Mouse (Mus musculus) erythroblast, embryonic 14.5 days (primary cell): ENCODE data around the gene 4921536K21Rik. TPM values are rescaled to one million over a fixed set of nuclear protein-coding genes. Genes with fewer than 3 reads are reported as not detected.

Source experiments
- H3K27me3 ChIP-seq: 2 replicates; pipeline ENCODE4 v1.6.1; 2012; ENCODE audit warnings: inconsistent platforms; ENCODE audit not compliant: control insufficient read depth
- H3K36me3 ChIP-seq: 2 replicates; pipeline ENCODE4 v1.6.1; 2012; ENCODE audit warnings: mild to moderate bottlenecking, inconsistent platforms; ENCODE audit not compliant: control insufficient read depth
- H3K4me1 ChIP-seq: 2 replicates; pipeline ENCODE4 v1.6.1; 2012; ENCODE audit warnings: inconsistent platforms; ENCODE audit not compliant: control insufficient read depth
- H3K4me3 ChIP-seq: replicated peaks from 2 replicates; pipeline ENCODE3; 2012; ENCODE audit warnings: moderate library complexity, mild to moderate bottlenecking, inconsistent platforms
- H3K9me3 ChIP-seq: 2 replicates; pipeline ENCODE4 v1.6.1; 2012; ENCODE audit warnings: low read length, inconsistent platforms, mixed read lengths; ENCODE audit not compliant: control insufficient read depth
- GATA1 ChIP-seq: IDR thresholded peaks from 2 replicates; pipeline ENCODE4 v1.6.1; 2012; ENCODE audit warnings: low read length, inconsistent platforms, mixed read lengths
- TAL1 ChIP-seq: IDR thresholded peaks from 3 replicates; pipeline ENCODE4 v1.6.1; 2012; ENCODE audit warnings: low read length, inconsistent platforms, mixed read lengths
- polyA plus RNA-seq: library from polyadenylated mRNA; stranded (reverse); fragments of >175 nt; gene quantifications from 2 replicates; pipeline ENCODE4 v1.2.3, GENCODE M21; 2012

Gene 4921536K21Rik
- polyA plus RNA-seq, 1 experiment: 0.02 TPM

- H3K27me3 ChIP-seq: no peaks in the 10 kb centered on the region
- no peak for TF ChIP-seq TAL1
- no peak for TF ChIP-seq GATA1
- no peaks in the 10 kb centered on the region for H3K36me3 ChIP-seq
- H3K9me3 ChIP-seq: no peaks in the 10 kb centered on the region
- H3K4me1 ChIP-seq: no peaks in the 10 kb centered on the region
- no peak overlapping the region for H3K4me3 ChIP-seq
Measured at GRCm38 (mm10) chr11:3850746-3851277, 44.1 kb downstream of the 4921536K21Rik start.

DNA sequence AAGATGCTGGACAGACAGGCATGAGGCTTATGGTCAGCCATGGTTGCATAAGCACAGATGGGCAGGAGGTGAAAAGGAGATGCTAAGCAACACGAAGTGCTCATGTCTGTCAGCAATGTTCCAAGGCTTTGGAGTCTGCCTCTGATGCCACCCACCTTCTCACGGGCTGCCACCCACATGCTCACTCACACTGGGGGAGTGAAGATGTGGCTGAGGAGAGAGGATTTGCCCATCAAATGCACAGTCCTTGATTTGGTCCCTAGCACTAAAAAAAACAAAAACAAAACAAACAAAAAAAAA, 44.6 kb downstream of the 4921536K21Rik start:
- H3K4me1 ChIP-seq: no peaks in the 10 kb centered on the region
- H3K4me3 ChIP-seq: no peak overlapping the region
- H3K9me3 ChIP-seq: no peaks in the 10 kb centered on the region
- TF ChIP-seq GATA1 (no peak), TAL1 (no peak)
- no peaks in the 10 kb centered on the region for H3K27me3 ChIP-seq
- no peaks in the 10 kb centered on the region for H3K36me3 ChIP-seq

DNA sequence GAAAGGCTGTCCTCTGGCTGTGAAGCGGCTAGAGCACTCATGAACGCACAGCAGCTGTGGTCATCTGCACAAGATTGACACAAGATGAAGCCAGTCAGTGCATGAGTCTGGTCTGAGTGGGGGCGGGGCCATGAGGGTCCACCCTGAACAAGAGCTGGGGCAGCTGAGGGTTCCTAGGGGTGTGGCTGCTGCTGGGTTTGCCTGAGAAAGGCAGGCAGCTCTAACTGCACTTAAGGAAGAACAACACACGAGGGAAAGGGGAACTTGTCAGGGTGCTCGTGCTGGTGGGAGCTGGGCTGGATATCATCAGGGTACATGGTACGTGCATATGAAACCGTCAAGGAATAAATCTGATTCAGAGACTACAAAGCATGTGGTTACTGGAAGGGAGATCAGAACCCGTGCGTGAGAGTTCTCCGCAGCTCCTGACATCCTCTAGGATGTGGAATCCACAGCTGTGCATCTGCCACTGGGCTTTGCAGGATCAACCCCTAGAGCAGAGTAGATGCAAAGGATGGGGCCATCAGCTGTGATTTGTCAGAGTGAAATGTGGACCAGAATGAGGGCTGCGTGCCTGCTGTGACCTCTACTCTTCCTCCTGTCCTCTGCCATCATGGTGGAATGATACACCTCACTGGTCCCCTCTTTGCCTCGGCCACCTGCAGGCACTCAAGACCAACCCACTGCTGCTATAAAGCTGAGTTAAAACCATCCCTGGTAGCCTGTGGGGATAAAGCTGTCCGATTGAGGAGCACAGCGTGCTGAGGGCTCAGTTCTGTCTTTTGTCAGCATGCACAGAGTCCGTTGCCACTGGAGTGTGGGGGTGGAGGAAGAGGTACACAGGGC, 45.2 kb downstream of the 4921536K21Rik start:
- H3K9me3 ChIP-seq: no peaks in the 10 kb centered on the region
- no peak overlapping the region for H3K4me3 ChIP-seq
- H3K4me1 ChIP-seq: no peaks in the 10 kb centered on the region
- TF ChIP-seq TAL1: no peak
- TF ChIP-seq GATA1: no peak
- H3K36me3 ChIP-seq: no peaks in the 10 kb centered on the region
- no peaks in the 10 kb centered on the region for H3K27me3 ChIP-seq

GRCm38 (mm10) chr11:3846351-3846750, 48.5 kb downstream of the 4921536K21Rik start:
- Histone ChIP-seq H3K9me3 (no peaks in the 10 kb centered on the region), H3K36me3 (no peaks in the 10 kb centered on the region), H3K27me3 (no peaks in the 10 kb centered on the region), H3K4me3 (no peak overlapping the region), H3K4me1 (no peaks in the 10 kb centered on the region)
- TF ChIP-seq GATA1 (no peak), TAL1 (no peak)

DNA sequence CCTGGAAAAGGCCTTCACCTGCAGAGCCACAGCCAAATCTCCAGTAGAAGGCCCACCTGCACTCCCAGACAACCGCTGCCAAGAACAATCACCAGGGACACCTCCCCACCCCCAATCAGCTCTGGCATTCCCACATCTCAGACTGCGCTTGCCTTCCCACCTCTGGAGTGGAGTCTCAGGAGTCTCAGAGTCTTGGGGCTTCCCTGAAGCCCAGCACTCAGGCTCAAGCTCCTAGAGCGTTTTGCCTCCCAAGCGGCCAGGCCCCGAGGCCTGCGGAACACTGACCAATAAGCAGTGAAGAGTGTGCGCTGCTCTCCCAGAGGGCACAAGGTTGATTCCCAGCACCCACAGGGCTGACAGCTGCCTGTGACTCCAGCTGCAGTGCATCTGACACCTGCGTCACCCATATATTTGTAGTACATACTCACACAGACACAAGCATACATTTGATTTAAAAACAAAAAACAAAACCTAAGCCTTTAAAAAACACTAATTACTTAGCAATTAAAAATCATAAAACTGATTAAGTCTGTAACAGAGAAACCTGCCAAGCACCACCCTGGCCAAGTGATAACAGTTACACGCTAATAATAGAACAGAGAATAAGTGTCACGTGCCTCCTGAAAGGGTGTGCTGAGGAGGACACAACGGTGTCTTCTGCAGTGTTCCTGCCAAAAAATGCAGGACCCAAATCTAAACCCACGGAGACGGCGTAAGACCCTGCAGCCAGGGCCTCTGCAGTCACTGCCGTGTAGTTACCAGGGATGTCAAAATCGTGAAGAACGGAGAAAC, 50.8 kb downstream of the 4921536K21Rik start:
- TF ChIP-seq TAL1 (no peak), GATA1 (no peak)
- Histone ChIP-seq H3K36me3 (no peaks in the 10 kb centered on the region), H3K4me3 (no peak overlapping the region), H3K9me3 (peaks cover 3% of the 10 kb centered on the region; the same call in 1 of the 2 replicates), H3K27me3 (no peaks in the 10 kb centered on the region), H3K4me1 (no peaks in the 10 kb centered on the region)

Other genes with a start within 250 kb of the 4921536K21Rik start
- 0.22 TPM in 2 replicates for gene Morc2a, start 245.9 kb downstream of the 4921536K21Rik start, polyA plus RNA-seq
- gene Osbp2, start 31.2 kb downstream of the 4921536K21Rik start, polyA plus RNA-seq: not detected in 2 replicates
- gene Dusp18, start 142 bp upstream of the 4921536K21Rik start, polyA plus RNA-seq: not detected in 2 replicates
- gene Slc35e4, start 19.6 kb upstream of the 4921536K21Rik start, polyA plus RNA-seq: 0.04 and 0.14 TPM in 2 replicates
- 0.07 and 0.08 TPM in 2 replicates for gene Tcn2, start 37.1 kb upstream of the 4921536K21Rik start, polyA plus RNA-seq
- gene Pes1, start 68.9 kb upstream of the 4921536K21Rik start, polyA plus RNA-seq: 1.3 and 2.5 TPM in 2 replicates
- not detected in 2 replicates for gene 4930556J24Rik, start 81.7 kb upstream of the 4921536K21Rik start, polyA plus RNA-seq
- not detected in 2 replicates for gene Gal3st1, start 88.5 kb upstream of the 4921536K21Rik start, polyA plus RNA-seq
- 0.02 TPM in 1 of 2 replicates, not detected in the other for gene Sec14l4, start 136.4 kb upstream of the 4921536K21Rik start, polyA plus RNA-seq
- not detected in 2 replicates for gene Sec14l3, start 169.7 kb upstream of the 4921536K21Rik start, polyA plus RNA-seq
- 1.8 and 2.1 TPM in 2 replicates for gene Mtfp1, start 200.3 kb upstream of the 4921536K21Rik start, polyA plus RNA-seq
- 0.45 and 0.67 TPM in 2 replicates for gene Sec14l2, start 228.3 kb upstream of the 4921536K21Rik start, polyA plus RNA-seq
- 0.70 and 0.83 TPM in 2 replicates for gene Rnf215, start 240.1 kb upstream of the 4921536K21Rik start, polyA plus RNA-seq